Mouse (Mus musculus): Measurements from ENCODE around the gene Tfdp1. TPM values are rescaled to one million over a fixed set of nuclear protein-coding genes. Genes with fewer than 3 reads are reported as not detected.

Tfdp1 gene
- total RNA-seq (2017): 14.2 to 20.1 TPM (median 16.1 TPM) in 3 replicates

DNA sequence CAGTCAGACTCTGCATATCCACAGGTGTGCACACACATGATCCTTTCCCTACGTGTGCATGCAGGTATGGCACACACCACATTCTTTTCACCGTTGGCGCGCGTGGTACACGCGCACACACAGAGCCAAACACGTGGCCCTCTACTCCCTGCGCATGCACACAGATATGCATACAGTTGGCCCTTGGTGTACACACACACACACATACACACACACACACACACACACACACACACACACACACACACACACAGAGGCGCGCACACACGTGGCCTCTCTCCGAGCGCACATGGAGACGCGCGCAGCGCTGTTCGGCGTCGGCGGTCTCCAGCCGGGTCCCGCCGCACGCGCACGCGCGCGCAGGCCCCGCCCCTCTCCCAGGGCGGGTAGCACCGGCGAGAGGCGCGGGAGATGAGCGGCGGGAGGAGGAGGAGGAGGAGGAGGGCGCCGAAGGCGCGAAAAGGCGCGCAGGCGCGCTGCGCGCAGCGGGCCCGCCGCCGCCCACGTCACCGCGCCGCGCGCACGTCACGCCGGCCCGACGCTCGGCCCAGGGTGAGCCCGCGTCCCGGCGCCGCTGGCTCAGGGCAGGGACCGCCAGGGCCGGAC lies at the start of gene Tfdp1:
TSS of gene Tfdp1 (plus strand) at position 497 of the 606 bp plus-strand sequence.
- ATAC-seq (replicated peaks; ENCODE audit: insufficient number of reproducible peaks, low FRiP score, low TSS enrichment, poor library complexity, severe bottlenecking): no peak

DNA sequence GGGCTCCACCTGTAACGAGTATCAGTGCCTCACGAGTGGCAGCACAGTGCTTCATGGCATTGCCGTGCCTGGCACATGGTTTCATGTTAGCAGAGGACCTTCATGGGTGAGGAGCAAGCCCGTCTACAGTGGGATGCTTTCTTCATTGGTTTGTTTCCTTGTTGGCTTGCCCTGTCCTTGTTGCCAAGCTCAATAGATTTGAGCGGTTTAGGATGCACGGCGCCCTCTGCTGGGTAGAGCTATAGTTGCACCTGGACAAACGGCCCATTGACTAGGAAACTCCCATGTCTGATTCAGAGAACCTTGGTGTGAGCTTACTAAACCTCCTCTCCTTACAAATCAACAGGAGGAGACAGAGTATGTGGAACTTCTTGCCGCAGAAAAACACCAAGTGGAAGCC lies 46.2 kb upstream of the Tfdp1 start:
- ATAC-seq (replicated peaks; ENCODE audit: insufficient number of reproducible peaks, low FRiP score, low TSS enrichment, poor library complexity, severe bottlenecking): peak; percentile 51; the same call in 1 of the 2 replicates

DNA sequence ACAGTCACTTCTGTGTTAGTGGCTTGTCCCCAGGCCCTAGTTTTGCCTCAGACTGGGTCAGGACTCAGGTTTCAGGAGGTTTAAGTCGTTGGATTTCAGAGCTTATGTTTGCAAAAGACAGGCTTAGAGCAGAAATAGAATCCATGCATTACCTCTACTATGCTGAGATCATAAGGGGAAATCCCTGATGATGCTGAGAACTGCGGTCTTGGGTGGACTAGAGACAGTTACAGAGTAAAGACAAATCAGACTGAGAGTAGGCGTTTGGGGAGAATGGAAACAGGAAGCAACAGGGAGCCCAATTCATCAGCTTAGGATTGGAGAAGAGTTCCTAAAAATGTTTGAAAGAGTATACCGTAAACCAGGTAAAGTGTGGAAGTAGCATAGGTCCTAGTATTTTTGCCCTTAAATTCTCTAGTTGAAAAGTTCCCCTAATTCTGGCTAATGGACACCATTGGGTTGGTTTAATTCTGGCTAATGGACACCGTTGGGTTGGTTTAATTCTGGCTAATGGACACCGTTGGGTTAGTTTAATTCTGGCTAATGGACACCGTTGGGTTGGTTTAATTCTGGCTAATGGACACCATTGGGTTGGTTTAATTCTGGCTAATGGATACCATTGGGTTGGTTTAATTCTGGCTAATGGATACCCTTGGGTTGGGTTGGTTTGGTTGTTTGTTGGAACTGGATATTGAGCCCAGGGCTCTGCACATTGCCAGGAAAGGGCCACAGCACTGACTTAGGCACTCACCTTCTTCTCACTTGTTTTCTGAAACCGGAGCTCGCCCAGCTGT lies 44.7 kb upstream of the Tfdp1 start:
- ATAC-seq (replicated peaks; ENCODE audit: insufficient number of reproducible peaks, low FRiP score, low TSS enrichment, poor library complexity, severe bottlenecking): no peak

DNA sequence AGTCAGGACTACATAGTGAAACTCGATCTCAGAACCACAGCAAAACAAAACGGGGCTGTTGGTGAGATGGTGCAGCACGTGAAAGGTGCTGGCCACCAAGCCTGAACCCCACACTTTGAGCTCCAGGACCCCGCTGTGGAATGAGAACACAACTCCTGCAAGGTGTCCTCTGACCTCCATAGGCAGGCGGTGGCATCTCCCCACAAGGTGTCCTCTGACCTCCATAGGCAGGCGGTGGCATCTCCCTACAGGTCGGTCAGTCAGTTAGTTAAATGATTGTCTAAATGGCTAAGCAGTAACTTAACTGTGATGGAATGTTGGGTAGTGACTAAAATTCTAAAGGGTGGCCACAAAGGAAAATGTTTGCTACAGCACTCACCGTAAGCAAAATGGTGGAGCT lies 39.0 kb upstream of the Tfdp1 start:
- ATAC-seq (replicated peaks; ENCODE audit: insufficient number of reproducible peaks, low FRiP score, low TSS enrichment, poor library complexity, severe bottlenecking): no peak

DNA sequence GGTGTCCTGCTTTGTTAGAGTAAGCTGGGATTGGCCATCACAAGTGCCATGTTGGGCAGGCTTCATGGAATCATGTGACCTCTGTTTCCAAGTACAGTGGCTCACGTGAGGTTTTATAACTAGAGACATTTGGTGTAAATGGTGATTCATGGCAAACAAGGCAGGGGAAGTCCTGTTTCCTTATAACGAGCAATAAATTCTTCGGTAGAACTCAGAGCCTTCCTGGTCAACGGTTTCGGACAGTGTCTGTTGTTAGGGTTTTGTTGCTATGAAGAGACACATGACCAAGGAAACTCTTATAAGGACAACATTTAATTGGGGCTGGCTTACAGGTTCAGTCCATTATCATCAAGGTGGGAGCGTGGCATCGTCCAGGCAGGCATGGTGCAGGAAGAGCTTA lies 37.5 kb upstream of the Tfdp1 start:
- ATAC-seq (replicated peaks; ENCODE audit: insufficient number of reproducible peaks, low FRiP score, low TSS enrichment, poor library complexity, severe bottlenecking): no peak

DNA sequence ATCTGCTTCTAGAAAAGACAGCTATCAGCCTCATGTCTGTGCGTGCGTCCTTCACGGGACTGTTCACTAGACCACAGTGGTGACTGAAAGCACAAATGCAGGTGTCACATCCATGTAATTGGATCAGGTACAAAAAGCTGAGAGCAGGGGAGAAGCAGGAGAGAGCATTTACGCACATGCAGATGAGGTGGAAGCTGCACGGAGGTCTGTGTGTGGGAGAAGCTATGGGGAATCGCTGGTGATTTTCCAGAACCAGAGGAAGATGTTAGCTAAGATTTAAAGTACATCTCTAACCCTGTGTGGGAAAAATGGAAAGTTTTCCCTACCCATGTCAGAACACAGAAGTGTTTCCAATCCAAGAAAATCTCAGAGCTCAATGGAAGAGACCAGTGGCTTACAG lies 33.1 kb upstream of the Tfdp1 start:
- no peak for ATAC-seq (replicated peaks; ENCODE audit: insufficient number of reproducible peaks, low FRiP score, low TSS enrichment, poor library complexity, severe bottlenecking)

DNA sequence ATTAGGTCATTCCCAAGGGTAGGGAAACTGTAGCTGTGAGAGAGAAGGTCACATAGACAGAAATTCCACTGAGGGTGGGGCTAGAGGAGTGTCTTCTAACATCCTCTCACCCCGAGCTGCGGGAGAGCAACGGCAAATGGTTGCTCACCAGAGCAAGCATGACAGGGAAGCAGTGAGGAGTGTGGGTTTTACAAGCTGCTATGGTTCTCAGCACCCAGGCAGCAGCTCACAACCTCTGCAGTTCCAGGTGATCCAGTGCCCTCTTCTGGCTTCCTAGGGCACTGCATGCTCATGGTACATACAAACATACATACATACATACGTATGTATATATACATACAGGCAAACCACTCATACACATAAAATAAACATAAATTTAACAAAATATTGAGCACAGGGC lies 32.7 kb upstream of the Tfdp1 start:
- no peak for ATAC-seq (replicated peaks; ENCODE audit: insufficient number of reproducible peaks, low FRiP score, low TSS enrichment, poor library complexity, severe bottlenecking)

DNA sequence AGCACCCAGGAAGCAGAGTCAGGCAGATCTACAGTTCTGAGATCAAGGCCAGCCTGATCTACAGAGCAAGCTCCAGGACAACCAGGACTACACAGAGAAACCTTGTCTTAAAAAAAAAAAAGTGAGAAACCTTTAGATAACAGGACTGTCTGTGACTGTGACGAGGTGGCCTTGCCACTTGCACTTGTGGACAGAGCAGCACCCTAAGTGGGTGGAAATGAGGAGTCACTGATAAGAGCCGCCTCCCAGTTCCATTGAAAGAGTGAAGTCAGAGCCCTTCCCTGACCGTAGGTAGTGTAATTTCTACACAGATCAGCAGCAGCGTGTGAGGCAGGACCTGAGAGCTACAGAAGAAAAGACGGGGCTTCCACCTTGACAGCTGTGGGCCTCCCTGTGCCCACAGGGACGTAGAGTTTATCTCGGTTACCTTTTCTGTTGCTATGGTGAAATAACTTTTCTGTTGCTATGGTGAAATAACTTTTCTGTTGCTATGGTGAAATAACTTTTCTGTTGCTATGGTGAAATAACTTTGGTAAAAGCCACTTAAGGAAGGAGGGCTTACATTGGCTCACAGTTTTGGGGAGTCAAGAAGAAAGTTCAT lies 32.1 kb upstream of the Tfdp1 start:
- no peak for ATAC-seq (replicated peaks; ENCODE audit: insufficient number of reproducible peaks, low FRiP score, low TSS enrichment, poor library complexity, severe bottlenecking)

DNA sequence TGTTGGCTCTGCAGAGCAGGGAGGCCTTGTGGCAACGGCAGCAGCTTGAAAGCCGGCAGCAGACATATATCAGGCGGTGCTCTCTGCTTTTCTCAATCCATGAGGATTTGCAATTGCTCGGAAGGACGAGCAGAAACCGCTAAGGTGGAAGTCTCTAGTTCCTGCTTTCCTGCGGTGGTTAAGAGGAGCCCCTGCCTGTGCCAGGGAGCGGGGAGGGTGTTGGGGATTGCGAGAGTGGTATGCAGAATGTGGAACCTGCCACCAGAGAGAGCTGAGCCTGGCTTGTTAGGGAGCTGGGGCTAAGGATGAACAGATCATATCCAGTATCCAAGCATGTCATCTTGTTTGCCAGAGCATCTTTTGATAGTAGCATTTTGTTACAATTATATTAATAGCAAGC lies 31.6 kb upstream of the Tfdp1 start:
- ATAC-seq (replicated peaks; ENCODE audit: insufficient number of reproducible peaks, low FRiP score, low TSS enrichment, poor library complexity, severe bottlenecking): no peak

DNA sequence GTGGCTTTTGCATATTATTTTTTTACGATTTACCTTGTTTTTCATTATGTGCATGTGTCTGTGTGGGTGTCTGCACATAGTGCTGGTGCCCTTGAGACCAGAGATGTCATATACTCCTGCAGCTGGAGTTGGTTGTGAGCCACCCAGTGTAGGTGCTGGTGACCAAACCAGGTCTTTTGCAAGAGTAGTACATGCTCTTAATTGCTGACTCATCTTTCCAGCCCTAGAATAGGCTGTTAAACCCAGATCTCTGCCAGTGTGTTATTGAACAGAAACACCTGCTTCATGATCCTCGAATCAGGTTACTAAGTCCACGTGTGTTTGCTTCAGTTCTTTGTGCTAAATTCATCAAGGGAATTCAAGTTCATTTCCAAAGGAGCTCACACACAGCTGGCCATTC lies 23.6 kb upstream of the Tfdp1 start:
- no peak for ATAC-seq (replicated peaks; ENCODE audit: insufficient number of reproducible peaks, low FRiP score, low TSS enrichment, poor library complexity, severe bottlenecking)

DNA sequence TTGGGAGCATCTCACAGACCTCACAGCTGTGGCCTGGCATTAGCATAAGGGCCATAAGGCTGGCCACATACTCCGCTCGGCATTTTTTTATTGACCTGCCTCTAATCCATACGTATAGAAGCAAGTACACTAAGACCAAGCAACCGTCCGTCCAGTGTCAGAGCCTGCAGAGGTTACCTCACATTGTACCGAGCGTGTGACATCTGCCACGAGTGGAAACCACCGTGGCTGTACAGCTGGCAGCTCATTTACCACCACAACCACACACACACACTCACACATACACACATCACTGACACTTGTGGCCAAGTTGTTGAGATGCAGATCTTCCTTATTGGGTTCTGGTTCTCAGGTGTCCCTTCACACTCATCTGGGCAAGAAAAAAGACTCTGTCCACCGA lies 21.9 kb upstream of the Tfdp1 start:
- ATAC-seq (replicated peaks; ENCODE audit: insufficient number of reproducible peaks, low FRiP score, low TSS enrichment, poor library complexity, severe bottlenecking): no peak; the same call in 1 of the 2 replicates

DNA sequence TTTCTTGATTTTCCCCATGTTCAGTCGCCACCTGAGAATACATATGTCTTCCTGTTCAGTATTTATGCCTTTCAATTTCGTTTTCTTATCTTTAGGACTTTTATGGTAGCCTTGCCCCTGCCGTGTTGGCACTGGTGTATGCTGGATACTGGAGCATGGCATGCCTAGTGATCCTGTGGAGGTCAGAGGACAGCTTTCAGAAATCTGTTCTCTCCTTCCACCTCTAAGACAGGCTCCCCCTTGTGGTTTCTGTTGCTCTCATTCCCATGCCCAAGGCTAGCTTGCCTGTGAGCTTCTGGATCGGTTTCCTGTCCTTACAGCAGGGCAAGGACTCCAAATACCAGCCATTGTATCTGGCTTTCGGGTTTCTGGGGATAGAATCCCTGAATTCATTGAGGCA lies 12.0 kb upstream of the Tfdp1 start:
- ATAC-seq (replicated peaks; ENCODE audit: insufficient number of reproducible peaks, low FRiP score, low TSS enrichment, poor library complexity, severe bottlenecking): no peak

DNA sequence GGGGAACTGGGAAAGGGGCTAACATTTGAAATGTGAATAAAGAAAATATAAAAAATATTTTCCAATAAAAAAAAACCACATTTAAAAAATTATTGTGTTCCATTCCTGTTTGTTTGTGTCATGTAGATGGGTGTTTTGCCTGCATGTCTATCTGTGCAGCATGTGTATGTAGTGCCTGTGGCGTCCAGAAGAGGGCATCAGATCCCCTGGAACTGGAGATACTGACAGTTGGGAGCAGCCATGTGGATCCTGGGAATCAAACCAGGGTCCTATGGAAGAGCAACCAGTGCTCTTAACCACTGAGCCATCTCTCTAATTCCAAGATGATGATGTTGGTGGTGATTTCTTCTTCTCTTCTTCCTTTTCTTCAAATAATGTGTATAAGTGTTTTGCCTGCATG lies 3.9 kb upstream of the Tfdp1 start:
- ATAC-seq (replicated peaks; ENCODE audit: insufficient number of reproducible peaks, low FRiP score, low TSS enrichment, poor library complexity, severe bottlenecking): no peak

DNA sequence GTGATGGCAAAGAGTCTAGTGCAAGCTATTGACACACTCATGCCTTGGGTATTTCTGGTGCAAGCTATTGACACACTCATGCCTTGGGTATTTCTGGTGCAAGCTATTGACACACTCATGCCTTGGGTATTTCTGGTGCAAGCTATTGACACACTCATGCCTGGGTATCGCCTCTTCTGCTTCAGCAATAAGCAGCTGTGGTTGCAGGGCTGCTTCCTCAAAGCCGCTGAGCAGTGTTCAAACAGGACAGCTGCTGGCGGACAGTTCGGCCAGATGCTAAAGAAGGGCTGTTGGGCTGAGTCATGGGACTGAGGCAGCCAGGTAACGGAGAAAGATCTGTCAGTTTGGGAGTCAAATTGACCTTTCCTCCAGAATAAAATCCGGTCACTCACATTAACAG lies 1.3 kb upstream of the Tfdp1 start:
- peak; percentile 48; the same call in 1 of the 2 replicates for ATAC-seq (replicated peaks; ENCODE audit: insufficient number of reproducible peaks, low FRiP score, low TSS enrichment, poor library complexity, severe bottlenecking)

DNA sequence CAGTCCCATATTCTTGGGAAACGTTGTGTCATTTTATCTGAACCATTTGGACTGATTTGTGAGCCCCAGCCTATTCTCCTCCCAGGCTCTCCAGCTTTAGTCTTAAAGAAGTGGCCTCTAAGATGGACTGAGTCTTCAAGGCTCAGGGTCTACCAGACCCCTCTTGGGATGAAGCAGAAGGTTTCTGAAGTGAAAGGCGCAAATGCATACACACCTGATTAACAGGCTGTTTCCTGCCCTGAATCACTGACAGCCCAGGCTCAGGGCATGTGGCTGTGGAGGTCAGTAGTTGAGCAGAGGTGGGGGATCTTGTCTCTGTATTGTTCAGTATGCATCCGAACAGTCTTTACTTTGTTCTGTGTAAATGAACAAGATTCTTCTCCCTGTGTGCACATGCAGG lies 873 bp upstream of the Tfdp1 start:
- no peak for ATAC-seq (replicated peaks; ENCODE audit: insufficient number of reproducible peaks, low FRiP score, low TSS enrichment, poor library complexity, severe bottlenecking)

DNA sequence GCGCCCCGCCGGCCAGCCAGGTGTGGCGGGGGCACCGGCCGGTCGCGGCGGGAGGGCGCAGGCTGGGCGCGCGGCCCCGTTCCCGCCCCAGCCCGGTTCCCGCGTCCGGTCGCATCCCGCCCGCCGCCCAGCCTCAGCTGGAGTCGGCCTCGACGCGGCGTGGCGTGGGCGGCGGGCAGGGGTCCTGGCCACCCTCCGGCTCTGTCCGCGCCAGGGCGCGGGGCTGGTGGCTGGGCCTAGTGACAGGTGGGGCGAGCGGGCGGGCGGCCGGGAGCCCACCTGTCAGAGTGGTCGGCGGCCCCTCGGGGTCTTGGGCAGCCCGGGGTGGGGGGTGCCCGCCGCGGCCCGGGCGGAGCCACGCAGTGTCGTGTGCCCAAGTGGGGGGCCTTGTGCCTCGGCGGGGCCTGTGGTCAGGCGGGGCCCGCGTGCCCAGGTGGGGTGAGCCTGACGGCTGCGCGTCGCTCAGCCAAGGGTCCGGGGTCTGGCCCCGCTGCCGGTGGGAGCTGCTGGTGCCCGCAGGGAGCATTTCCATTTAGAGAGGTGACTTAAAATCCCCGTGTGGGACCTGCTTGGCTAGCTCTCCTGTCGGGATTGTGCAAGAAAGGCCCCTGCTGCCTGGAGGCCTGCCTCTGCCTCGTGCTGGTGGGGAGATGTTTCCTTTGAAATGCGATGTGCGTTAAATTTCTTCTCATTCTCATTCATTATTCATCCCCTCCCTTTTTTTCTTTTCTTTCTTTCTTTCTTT lies 522 bp downstream of the Tfdp1 start:
- no peak for ATAC-seq (replicated peaks; ENCODE audit: insufficient number of reproducible peaks, low FRiP score, low TSS enrichment, poor library complexity, severe bottlenecking)

DNA sequence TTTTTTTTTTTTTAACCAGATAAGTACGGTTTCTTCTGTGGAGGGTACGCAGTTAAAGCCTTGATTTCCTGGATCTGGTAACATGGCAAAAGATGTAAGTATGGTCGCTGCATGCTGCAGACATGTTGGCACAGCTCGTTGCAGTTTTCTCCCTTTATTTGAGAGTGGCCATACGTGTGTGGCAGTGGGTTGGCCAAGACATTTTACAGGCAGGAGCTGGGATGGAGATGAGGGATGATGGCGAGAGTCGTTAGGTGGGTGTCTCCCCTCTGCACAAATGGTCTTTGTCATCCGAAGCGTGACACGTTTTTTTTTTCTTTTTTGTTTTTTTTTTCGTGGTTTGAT lies 1.1 kb downstream of the Tfdp1 start:
- no peak for ATAC-seq (replicated peaks; ENCODE audit: insufficient number of reproducible peaks, low FRiP score, low TSS enrichment, poor library complexity, severe bottlenecking)

DNA sequence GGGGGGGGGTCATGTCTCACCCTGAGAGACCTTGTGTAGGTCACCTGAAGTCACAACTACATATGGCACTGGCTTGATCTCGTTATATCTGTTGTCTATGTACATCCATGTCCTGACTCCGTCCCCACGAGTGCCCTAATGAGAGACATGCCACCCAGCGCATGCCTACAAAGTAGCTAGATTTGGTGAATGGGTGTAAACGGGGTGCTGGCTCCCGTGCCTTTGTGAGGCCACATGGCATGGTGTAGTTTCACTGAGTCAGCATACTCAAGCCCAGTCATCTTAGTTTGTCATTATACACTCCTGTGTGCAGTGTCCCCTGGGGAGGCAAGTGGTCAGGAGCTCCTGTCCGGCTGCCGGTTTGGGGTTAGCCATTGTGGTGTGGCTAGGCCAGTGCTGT lies 2.1 kb downstream of the Tfdp1 start:
- no peak for ATAC-seq (replicated peaks; ENCODE audit: insufficient number of reproducible peaks, low FRiP score, low TSS enrichment, poor library complexity, severe bottlenecking)

DNA sequence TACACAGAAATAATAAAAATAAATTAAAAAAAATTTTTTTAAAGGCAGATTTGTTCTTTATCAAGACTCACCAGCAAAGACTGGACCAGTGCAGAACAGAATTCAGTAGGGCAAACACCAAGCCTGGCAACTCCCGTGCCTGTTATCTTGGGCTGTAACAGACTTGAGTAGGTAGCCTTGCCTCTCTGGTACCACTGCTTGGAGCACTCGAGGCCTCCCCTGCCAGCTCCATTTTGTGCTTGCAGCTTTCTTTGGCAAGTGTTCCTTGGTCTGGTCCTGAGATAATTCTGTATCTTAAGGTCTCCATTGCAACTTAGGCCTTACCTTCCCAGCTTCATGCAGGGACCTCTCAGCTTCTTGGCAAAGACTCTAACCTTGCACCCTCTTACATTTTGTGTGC lies 3.8 kb downstream of the Tfdp1 start:
- no peak for ATAC-seq (replicated peaks; ENCODE audit: insufficient number of reproducible peaks, low FRiP score, low TSS enrichment, poor library complexity, severe bottlenecking)

DNA sequence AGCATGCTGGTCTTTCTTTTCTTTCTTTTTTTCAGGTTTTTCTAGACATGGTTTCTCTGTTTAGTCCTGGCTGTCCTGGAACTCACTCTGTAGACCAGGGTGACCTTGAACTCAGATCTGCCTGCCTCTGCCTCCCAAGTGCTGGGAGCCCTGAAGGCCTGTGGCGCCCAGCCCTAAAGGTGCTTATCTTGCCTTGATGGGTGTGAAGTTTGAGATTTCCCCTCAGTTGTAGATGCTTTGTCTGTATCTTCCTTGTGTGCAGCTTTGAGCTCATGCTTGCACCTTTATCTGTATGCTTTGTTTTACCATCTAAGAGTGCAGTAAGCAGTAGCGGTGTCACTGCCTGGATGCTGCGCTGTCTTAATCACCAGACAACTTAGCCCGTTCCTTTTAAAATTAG lies 4.6 kb downstream of the Tfdp1 start:
- no peak for ATAC-seq (replicated peaks; ENCODE audit: insufficient number of reproducible peaks, low FRiP score, low TSS enrichment, poor library complexity, severe bottlenecking)
